Mouse (Mus musculus): Measurements from ENCODE around the gene Gnb5. TPM values are rescaled to one million over a fixed set of nuclear protein-coding genes. Genes with fewer than 3 reads are reported as not detected.

The Gnb5 gene
- total and polyA plus RNA-seq, 2 experiments, result 0.74 to 0.78 TPM

DNA sequence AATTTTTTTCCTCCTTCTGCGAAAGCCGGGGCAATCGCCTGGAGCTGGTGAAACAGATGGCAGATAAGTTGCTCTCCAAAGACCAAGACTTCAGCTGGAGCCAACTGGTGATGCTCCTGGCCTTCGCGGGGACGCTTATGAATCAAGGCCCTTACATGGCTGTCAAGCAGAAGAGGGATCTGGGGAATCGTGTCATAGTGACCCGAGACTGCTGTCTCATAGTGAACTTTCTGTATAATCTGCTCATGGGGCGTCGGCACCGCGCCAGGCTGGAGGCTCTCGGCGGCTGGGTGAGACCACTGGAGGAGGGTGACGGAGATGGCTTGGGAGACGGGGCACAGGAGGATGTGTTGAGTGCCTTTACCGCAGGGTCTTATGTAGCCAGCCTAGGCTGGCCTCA, 42.0 kb downstream of the Gnb5 start:
- DNase-seq (ENCODE audit: extremely low read depth, low read depth, low spot score), result no peak
- H3K36me3 ChIP-seq (ENCODE audit: control insufficient read depth, insufficient read depth, low read length), result no peaks in the 10 kb centered on the region
- H3K27me3 ChIP-seq (ENCODE audit: control insufficient read depth, insufficient read depth, low read length), result no peaks in the 10 kb centered on the region
- no peaks in the 10 kb centered on the region for H3K4me1 ChIP-seq (ENCODE audit: control insufficient read depth, insufficient read depth, low read length)
- no peak overlapping the region for H3K4me3 ChIP-seq (ENCODE audit: insufficient read depth, low read depth, low read length)
- 93% methylated on average over 17 of the region's 17 CpGs for WGBS
- no peak overlapping the region for H3K27ac ChIP-seq (replicated peaks; ENCODE audit: insufficient read depth, low read depth, low read length)
- H3K79me2 ChIP-seq (ENCODE audit: control insufficient read depth, insufficient read depth, low read length), result no peaks in the 10 kb centered on the region
- no peak overlapping the region for H3K9ac ChIP-seq (ENCODE audit: low read depth, low read length)
- TF ChIP-seq POLR2A (IDR thresholded peaks at IDR 0.05; ENCODE audit: extremely low read depth, insufficient read depth, low read length) (no peak), CTCF (IDR thresholded peaks at IDR 0.05; ENCODE audit: low read depth, low read length) (no peak)

DNA sequence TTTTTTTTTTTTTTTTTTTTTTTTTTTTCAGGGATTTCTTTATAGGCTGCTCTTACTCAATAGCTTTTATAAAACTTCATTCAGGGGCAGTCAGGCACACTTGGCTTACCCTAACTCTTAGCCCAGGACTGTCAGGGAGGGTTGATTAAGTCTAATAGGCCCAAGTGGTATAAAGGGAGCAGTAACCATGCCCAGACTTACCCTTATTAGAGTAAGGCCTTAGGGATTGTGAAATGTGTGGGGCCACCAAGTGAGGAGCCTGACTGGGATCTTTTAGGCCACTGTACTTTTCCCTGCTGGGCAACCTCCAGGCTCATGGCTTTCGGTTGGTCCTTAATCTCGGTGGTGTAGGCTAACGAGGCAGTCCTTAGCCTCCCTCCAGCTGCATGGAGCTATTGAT, 42.6 kb downstream of the Gnb5 start:
- no peak for TF ChIP-seq POLR2A (IDR thresholded peaks at IDR 0.05; ENCODE audit: extremely low read depth, insufficient read depth, low read length)
- TF ChIP-seq CTCF (IDR thresholded peaks at IDR 0.05; ENCODE audit: low read depth, low read length), result no peak
- Histone ChIP-seq H3K79me2 (ENCODE audit: control insufficient read depth, insufficient read depth, low read length) (no peaks in the 10 kb centered on the region), H3K27me3 (ENCODE audit: control insufficient read depth, insufficient read depth, low read length) (no peaks in the 10 kb centered on the region), H3K27ac (replicated peaks; ENCODE audit: insufficient read depth, low read depth, low read length) (no peak overlapping the region), H3K9ac (ENCODE audit: low read depth, low read length) (no peak overlapping the region), H3K4me1 (ENCODE audit: control insufficient read depth, insufficient read depth, low read length) (no peaks in the 10 kb centered on the region), H3K4me3 (ENCODE audit: insufficient read depth, low read depth, low read length) (no peak overlapping the region), H3K36me3 (ENCODE audit: control insufficient read depth, insufficient read depth, low read length) (no peaks in the 10 kb centered on the region)
- WGBS, result 78% methylated on average over 3 of the region's 3 CpGs
- DNase-seq (ENCODE audit: extremely low read depth, low read depth, low spot score), result no peak

DNA sequence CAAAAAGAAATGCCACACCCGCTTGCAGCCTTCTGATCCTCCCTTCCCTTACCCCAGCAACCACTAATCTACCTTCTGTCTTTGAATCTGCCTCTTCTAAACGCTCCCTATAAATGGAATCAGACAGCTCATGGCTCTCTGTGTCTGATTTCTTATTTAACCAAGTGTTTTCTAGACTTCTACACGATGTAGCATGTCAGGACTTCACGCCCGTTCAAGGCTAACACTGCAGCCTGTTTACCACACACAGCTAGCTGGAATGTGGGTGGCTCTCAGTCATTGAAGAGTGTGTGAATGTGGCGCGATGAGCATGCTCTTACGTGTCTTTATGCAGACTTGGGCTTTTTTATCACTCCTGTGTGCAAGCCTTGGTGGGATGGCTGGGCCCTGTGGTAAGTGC, 47.0 kb downstream of the Gnb5 start:
- Histone ChIP-seq H3K27ac (replicated peaks; ENCODE audit: insufficient read depth, low read depth, low read length) (no peak overlapping the region), H3K4me3 (ENCODE audit: insufficient read depth, low read depth, low read length) (no peak overlapping the region), H3K79me2 (ENCODE audit: control insufficient read depth, insufficient read depth, low read length) (no peaks in the 10 kb centered on the region), H3K27me3 (ENCODE audit: control insufficient read depth, insufficient read depth, low read length) (no peaks in the 10 kb centered on the region), H3K4me1 (ENCODE audit: control insufficient read depth, insufficient read depth, low read length) (no peaks in the 10 kb centered on the region), H3K9ac (ENCODE audit: low read depth, low read length) (no peak overlapping the region), H3K36me3 (ENCODE audit: control insufficient read depth, insufficient read depth, low read length) (no peaks in the 10 kb centered on the region)
- TF ChIP-seq POLR2A (IDR thresholded peaks at IDR 0.05; ENCODE audit: extremely low read depth, insufficient read depth, low read length) (no peak), CTCF (IDR thresholded peaks at IDR 0.05; ENCODE audit: low read depth, low read length) (no peak)
- 84% methylated on average over 8 of the region's 8 CpGs for WGBS
- DNase-seq (ENCODE audit: extremely low read depth, low read depth, low spot score), result no peak

DNA sequence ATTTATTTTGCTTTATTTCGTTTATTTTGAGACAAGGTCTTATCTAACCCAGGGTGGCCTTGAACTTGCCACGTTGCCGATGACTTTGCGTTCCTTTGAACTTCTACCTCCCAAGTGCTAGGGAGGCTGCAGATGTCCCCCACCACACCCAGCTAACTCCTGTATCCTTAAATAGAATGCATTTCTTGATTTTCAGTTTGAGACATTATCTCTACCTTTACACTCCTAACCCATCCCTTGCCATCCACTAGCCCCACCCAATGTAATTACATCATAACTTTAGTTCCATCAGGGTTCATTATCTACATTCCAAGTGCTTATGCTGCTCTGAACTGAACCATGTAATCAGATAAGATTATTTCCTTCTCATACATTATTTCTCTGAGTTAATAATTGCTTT, 49.7 kb downstream of the Gnb5 start:
- no peak for DNase-seq (ENCODE audit: extremely low read depth, low read depth, low spot score)
- Histone ChIP-seq H3K4me1 (ENCODE audit: control insufficient read depth, insufficient read depth, low read length) (no peaks in the 10 kb centered on the region), H3K36me3 (ENCODE audit: control insufficient read depth, insufficient read depth, low read length) (no peaks in the 10 kb centered on the region), H3K79me2 (ENCODE audit: control insufficient read depth, insufficient read depth, low read length) (no peaks in the 10 kb centered on the region), H3K9ac (ENCODE audit: low read depth, low read length) (no peak overlapping the region), H3K4me3 (ENCODE audit: insufficient read depth, low read depth, low read length) (no peak overlapping the region), H3K27me3 (ENCODE audit: control insufficient read depth, insufficient read depth, low read length) (no peaks in the 10 kb centered on the region), H3K27ac (replicated peaks; ENCODE audit: insufficient read depth, low read depth, low read length) (no peak overlapping the region)
- no peak for TF ChIP-seq POLR2A (IDR thresholded peaks at IDR 0.05; ENCODE audit: extremely low read depth, insufficient read depth, low read length)
- no peak for TF ChIP-seq CTCF (IDR thresholded peaks at IDR 0.05; ENCODE audit: low read depth, low read length)
- WGBS, result 74% methylated on average over 4 of the region's 4 CpGs

DNA sequence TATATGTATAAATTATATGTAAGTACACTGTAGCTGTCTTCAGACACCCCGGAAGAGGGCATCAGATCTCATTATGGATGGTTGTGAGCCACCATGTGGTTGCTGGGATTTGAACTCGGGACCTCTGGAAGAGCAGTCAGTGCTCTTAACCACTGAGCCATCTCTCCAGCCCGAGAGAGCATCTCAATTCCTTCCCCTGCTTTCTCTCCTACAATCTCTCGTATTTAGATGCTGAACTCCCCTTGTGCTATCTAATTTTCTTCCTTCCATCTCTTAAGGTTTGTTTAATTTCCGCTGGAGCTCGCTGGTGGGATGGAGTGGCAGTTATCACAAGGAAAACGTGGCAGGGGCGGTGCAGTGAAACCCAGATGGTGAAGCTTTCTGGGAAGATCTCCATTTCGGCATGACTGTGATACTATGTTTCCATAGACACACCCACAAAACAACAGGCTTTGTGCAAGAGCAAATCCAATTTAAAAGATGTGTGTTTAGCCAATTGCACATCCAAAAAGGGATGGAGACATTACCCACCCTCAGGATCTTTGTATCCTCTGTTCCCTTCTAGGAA, 51.1 kb downstream of the Gnb5 start:
- H3K27me3 ChIP-seq (ENCODE audit: control insufficient read depth, insufficient read depth, low read length), result no peaks in the 10 kb centered on the region
- no peak overlapping the region for H3K4me3 ChIP-seq (ENCODE audit: insufficient read depth, low read depth, low read length)
- H3K9ac ChIP-seq (ENCODE audit: low read depth, low read length), result no peak overlapping the region
- no peaks in the 10 kb centered on the region for H3K79me2 ChIP-seq (ENCODE audit: control insufficient read depth, insufficient read depth, low read length)
- no peak for TF ChIP-seq CTCF (IDR thresholded peaks at IDR 0.05; ENCODE audit: low read depth, low read length)
- no peak for TF ChIP-seq POLR2A (IDR thresholded peaks at IDR 0.05; ENCODE audit: extremely low read depth, insufficient read depth, low read length)
- DNase-seq (ENCODE audit: extremely low read depth, low read depth, low spot score), result no peak
- H3K4me1 ChIP-seq (ENCODE audit: control insufficient read depth, insufficient read depth, low read length), result no peaks in the 10 kb centered on the region
- no peak overlapping the region for H3K27ac ChIP-seq (replicated peaks; ENCODE audit: insufficient read depth, low read depth, low read length)
- WGBS, result 71% methylated on average over 9 of the region's 9 CpGs
- no peaks in the 10 kb centered on the region for H3K36me3 ChIP-seq (ENCODE audit: control insufficient read depth, insufficient read depth, low read length)

DNA sequence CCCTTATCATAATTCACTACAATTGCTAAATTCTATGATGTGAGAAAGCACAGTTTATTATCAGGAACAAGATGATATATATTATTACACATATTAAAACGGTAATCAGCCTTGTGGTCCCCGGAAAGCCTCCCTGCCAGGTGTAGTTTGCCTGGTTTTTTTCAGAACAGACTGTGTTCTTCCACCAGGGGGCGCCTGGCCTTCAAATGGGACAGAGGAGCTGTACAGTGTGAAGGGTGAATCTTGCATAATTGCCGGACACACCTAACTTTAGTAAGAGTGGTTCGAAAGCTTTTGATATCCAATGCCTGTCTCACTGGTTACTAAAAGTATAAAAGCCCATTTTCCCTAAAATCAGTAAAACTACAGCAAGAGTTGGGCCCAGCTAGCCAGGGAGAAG, 55.6 kb downstream of the Gnb5 start:
- H3K27me3 ChIP-seq (ENCODE audit: control insufficient read depth, insufficient read depth, low read length), result no peaks in the 10 kb centered on the region
- no peak overlapping the region for H3K27ac ChIP-seq (replicated peaks; ENCODE audit: insufficient read depth, low read depth, low read length)
- TF ChIP-seq CTCF (IDR thresholded peaks at IDR 0.05; ENCODE audit: low read depth, low read length), result peak; percentile 70
- TF ChIP-seq POLR2A (IDR thresholded peaks at IDR 0.05; ENCODE audit: extremely low read depth, insufficient read depth, low read length), result no peak
- no peaks in the 10 kb centered on the region for H3K4me1 ChIP-seq (ENCODE audit: control insufficient read depth, insufficient read depth, low read length)
- H3K4me3 ChIP-seq (ENCODE audit: insufficient read depth, low read depth, low read length), result no peak overlapping the region
- H3K79me2 ChIP-seq (ENCODE audit: control insufficient read depth, insufficient read depth, low read length), result no peaks in the 10 kb centered on the region
- no peaks in the 10 kb centered on the region for H3K36me3 ChIP-seq (ENCODE audit: control insufficient read depth, insufficient read depth, low read length)
- 9% methylated on average over 5 of the region's 5 CpGs for WGBS
- H3K9ac ChIP-seq (ENCODE audit: low read depth, low read length), result no peak overlapping the region
- DNase-seq (ENCODE audit: extremely low read depth, low read depth, low spot score), result peak; percentile 67

All from liver, adult 2 months (tissue).